Comparison of ENCODE assay signal across 12 mouse cellular contexts in the genomic region with DNA sequence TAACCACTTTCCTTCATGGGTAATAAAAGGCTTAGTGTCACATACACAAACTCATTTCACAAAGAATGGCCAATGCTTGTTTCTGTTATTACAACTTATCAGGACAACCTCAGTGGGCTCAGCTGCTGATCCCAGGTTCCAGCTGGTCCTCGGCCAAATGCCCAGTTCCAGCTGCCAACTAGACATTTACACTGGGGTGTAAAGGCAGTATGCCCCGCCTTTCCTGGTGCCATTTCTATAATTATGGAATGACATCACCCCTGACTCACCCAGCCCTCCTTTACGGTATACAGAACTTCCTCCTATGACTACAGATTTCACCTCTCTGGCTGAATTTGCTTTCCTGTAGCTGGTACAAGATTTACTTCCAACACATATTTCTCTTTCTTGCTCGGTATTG.
DNase-seq lines count a peak whose midpoint lies in the region; ATAC-seq and TF ChIP-seq lines count a peak whose summit lies in the region.
"Had no signal": no experiment of that assay in that cellular context is flagged by ENCODE, and none has a peak within 500 bp of the region (broad histone marks: within the 10 kb centered on the region; RNA-seq: fewer than 3 reads in every experiment).

No protein-coding gene starts in this region.

- no peak overlapping the region for H3K27ac ChIP-seq in hindbrain, postnatal 0 days
- no peak overlapping the region for H3K27ac ChIP-seq in hindbrain, embryonic 13.5 days
- no peak overlapping the region for H3K27ac ChIP-seq in midbrain, embryonic 13.5 days
- no peak overlapping the region for H3K27ac ChIP-seq in layer of hippocampus, adult 2 months
- H3K27ac ChIP-seq: hindbrain, embryonic 14.5 days; liver, embryonic 14.5 days had no signal

- no peaks in the 10 kb centered on the region for H3K36me3 ChIP-seq in hindbrain, postnatal 0 days (ENCODE audit: insufficient read depth, low read length)
- no peaks in the 10 kb centered on the region for H3K36me3 ChIP-seq in hindbrain, embryonic 13.5 days
- H3K36me3 ChIP-seq in myocyte (ENCODE audit: control insufficient read depth, insufficient read depth): no peaks in the 10 kb centered on the region
- H3K36me3 ChIP-seq in midbrain, embryonic 13.5 days: no peaks in the 10 kb centered on the region

- TF ChIP-seq POLR2A in myocyte (IDR thresholded peaks at IDR 0.05; ENCODE audit: insufficient read length, low read depth): no peak

- no peak for TF ChIP-seq CTCF in hindbrain, postnatal 0 days (IDR thresholded peaks at IDR 0.05; ENCODE audit: low read depth)
- TF ChIP-seq CTCF in layer of hippocampus, adult 2 months (conservative IDR thresholded peaks at IDR 0.05): no peak

- H3K79me2 ChIP-seq in myocyte (ENCODE audit: control insufficient read depth, insufficient read depth): no peaks in the 10 kb centered on the region

- 67% methylated on average over 4 of the region's 4 CpGs for WGBS in hindbrain, postnatal 0 days
- 81% methylated on average over 4 of the region's 4 CpGs for WGBS in hindbrain, embryonic 13.5 days
- 86% methylated on average over 4 of the region's 4 CpGs for WGBS in midbrain, embryonic 13.5 days

- ATAC-seq in hindbrain, postnatal 0 days: 0 out of 2 replicates have a peak, but pooled peaks have one; percentile 56
- ATAC-seq in hindbrain, embryonic 13.5 days (ENCODE audit: low FRiP score): no peak
- peak; percentile 52 to 63 for ATAC-seq in hematopoietic stem cell, adult 5-6 weeks (replicated peaks in 1 of 2; ENCODE audit: insufficient read depth in 1 of 2, low FRiP score in 2 of 2, low TSS enrichment in 1 of 2, low read depth in 1 of 2, poor library complexity in 2 of 2, severe bottlenecking in 2 of 2)
- no peak for ATAC-seq in midbrain, embryonic 13.5 days

- no peaks in the 10 kb centered on the region; the same call in 1 of the 2 replicates for H3K4me1 ChIP-seq in hindbrain, postnatal 0 days (ENCODE audit: insufficient read depth, low read length)
- peaks cover 9% of the 10 kb centered on the region; the same call in 1 of the 2 replicates for H3K4me1 ChIP-seq in hindbrain, embryonic 13.5 days (replicated peaks)
- H3K4me1 ChIP-seq in midbrain, embryonic 13.5 days (replicated peaks): 0 out of 2 replicates have a peak, but pooled peaks cover 2% of the 10 kb centered on the region

- no peaks in the 10 kb centered on the region for H3K27me3 ChIP-seq in hindbrain, postnatal 0 days (ENCODE audit: insufficient read depth, low read length)
- peaks cover 30% of the 10 kb centered on the region for H3K27me3 ChIP-seq in hindbrain, embryonic 13.5 days
- H3K27me3 ChIP-seq in myocyte (ENCODE audit: control insufficient read depth, insufficient read depth, insufficient read length): no peaks in the 10 kb centered on the region
- H3K27me3 ChIP-seq in midbrain, embryonic 13.5 days: peaks cover 3% of the 10 kb centered on the region; the same call in 1 of the 2 replicates

- no peak overlapping the region for H3K9ac ChIP-seq in hindbrain, postnatal 0 days (replicated peaks; ENCODE audit: low read length)
- no peak overlapping the region for H3K9ac ChIP-seq in hindbrain, embryonic 13.5 days
- H3K9ac ChIP-seq in midbrain, embryonic 13.5 days (replicated peaks): no peak overlapping the region
- H3K9ac ChIP-seq: hindbrain, embryonic 14.5 days; liver, embryonic 14.5 days had no signal

- H3K9me3 ChIP-seq in hindbrain, postnatal 0 days (ENCODE audit: low read length): no peaks in the 10 kb centered on the region
- no peaks in the 10 kb centered on the region for H3K9me3 ChIP-seq in hindbrain, embryonic 13.5 days
- no peaks in the 10 kb centered on the region for H3K9me3 ChIP-seq in midbrain, embryonic 13.5 days

- no peak overlapping the region for H3K4me2 ChIP-seq in hindbrain, postnatal 0 days (ENCODE audit: low read depth, low read length)
- H3K4me2 ChIP-seq in hindbrain, embryonic 13.5 days: no peak overlapping the region
- H3K4me2 ChIP-seq in myocyte (ENCODE audit: low read depth): no peak overlapping the region
- no peak overlapping the region for H3K4me2 ChIP-seq in midbrain, embryonic 13.5 days (replicated peaks)
- H3K4me2 ChIP-seq: hindbrain, embryonic 14.5 days had no signal

- no peak overlapping the region for H3K4me3 ChIP-seq in hindbrain, postnatal 0 days (ENCODE audit: low read length)
- H3K4me3 ChIP-seq in hindbrain, embryonic 13.5 days: no peak overlapping the region
- H3K4me3 ChIP-seq in myocyte: no peak overlapping the region
- no peak overlapping the region for H3K4me3 ChIP-seq in midbrain, embryonic 13.5 days (replicated peaks)
- no peak overlapping the region for H3K4me3 ChIP-seq in layer of hippocampus, adult 2 months

- H3ac ChIP-seq in myocyte (ENCODE audit: control insufficient read depth, insufficient read length): no peak overlapping the region

- DNase-seq in hindbrain, postnatal 0 days (ENCODE audit: low spot score): peak; percentile 59
- peak; percentile 82 for DNase-seq in MN1 (ENCODE audit: low spot score)
- DNase-seq in layer of hippocampus, adult 2 months (ENCODE audit: low spot score in 2 of 2): no peak
- DNase-seq in c-Kit-positive CD71-positive TER-119-positive erythroid progenitor cells, embryonic 14.5 days (ENCODE audit: low spot score): no peak
- DNase-seq: kidney, postnatal 25 days; midbrain, embryonic 14.5 days had no signal

TF ChIP-seq in myocyte, 11 proteins besides CTCF, POLR2A, EP300 and RAD21:
- TF ChIP-seq TCF3 (IDR thresholded peaks at IDR 0.05; ENCODE audit: insufficient read length, low read depth) (no peak), MYOG (IDR thresholded peaks at IDR 0.05; ENCODE audit: control insufficient read depth in 1 of 3, insufficient read depth in 1 of 3, insufficient read length in 2 of 3, low read depth in 2 of 3) (peak in 1 of 3 experiments; percentile 74), MYOD1 (IDR thresholded peaks at IDR 0.05; ENCODE audit: control insufficient read depth in 1 of 3, insufficient read length in 2 of 3, low read depth in 2 of 3) (peak in 2 of 3 experiments; percentile 20 to 42)
TF ChIP-seq in myocyte: peak in this region for 2.

Comparison
In these comparisons a context has a peak if more than half of its experiments do, and no peak if none do; other contexts are left out.
1. ATAC-seq: peak in hindbrain, postnatal 0 days (single experiment) and hematopoietic stem cell, adult 5-6 weeks (2 of 2); none in hindbrain, embryonic 13.5 days (single experiment) and midbrain, embryonic 13.5 days (single experiment).
2. DNase-seq: peak in hindbrain, postnatal 0 days (single experiment) and MN1 (single experiment); none in layer of hippocampus, adult 2 months (0 of 2) and c-Kit-positive CD71-positive TER-119-positive erythroid progenitor cells, embryonic 14.5 days (single experiment).